Mouse (Mus musculus): ENCODE results near the gene Cd300c. TPM values are rescaled to one million over a fixed set of nuclear protein-coding genes. Genes with fewer than 3 reads are reported as not detected.

Cd300c gene
- polyA plus RNA-seq (2014; fragmentation: Illumina TruSeq; extraction: RNeasy Lipid Tissue Mini Kit (QIAGEN cat#74804)), result not detected

GRCm38 (mm10) chr11:114968752-114969207 lies at the start of gene Cd300c:
Cd300c (minus strand) TSS chr11:114969157.

GRCm38 (mm10) chr11:115016093-115016492 lies 47.1 kb upstream of the Cd300c start, which contains the start of gene Cd300ld2:
Cd300ld2 (minus strand) TSS chr11:115016193.

GRCm38 (mm10) chr11:115001474-115002040 lies 32.6 kb upstream of the Cd300c start, which contains the start of gene Cd300c2:
Cd300c2 (minus strand) TSS chr11:115001880.

GRCm38 (mm10) chr11:114989793-114990192 lies 20.8 kb upstream of the Cd300c start, which contains the start of gene Cd300ld:
Cd300ld (minus strand) TSS chr11:114989922.

GRCm38 (mm10) chr11:114934144-114934543 lies 34.8 kb downstream of the Cd300c start, which contains the start of gene Cd300lb:
Cd300lb (minus strand) TSS chr11:114934386.

Other genes starting within 250 kb of the Cd300c start
- gene Dnaic2, start 241.7 kb downstream of the Cd300c start, polyA plus RNA-seq (2014; fragmentation: Illumina TruSeq; extraction: RNeasy Lipid Tissue Mini Kit (QIAGEN cat#74804)), result 1.5 TPM
- gene Kif19a, start 203.8 kb downstream of the Cd300c start, polyA plus RNA-seq (2014; fragmentation: Illumina TruSeq; extraction: RNeasy Lipid Tissue Mini Kit (QIAGEN cat#74804)), result not detected
- not detected for gene Btbd17, start 173.2 kb downstream of the Cd300c start, polyA plus RNA-seq (2014; fragmentation: Illumina TruSeq; extraction: RNeasy Lipid Tissue Mini Kit (QIAGEN cat#74804))
- not detected for gene Gpr142, start 170.2 kb downstream of the Cd300c start, polyA plus RNA-seq (2014; fragmentation: Illumina TruSeq; extraction: RNeasy Lipid Tissue Mini Kit (QIAGEN cat#74804))
- gene Gprc5c, start 118.0 kb downstream of the Cd300c start, polyA plus RNA-seq (2014; fragmentation: Illumina TruSeq; extraction: RNeasy Lipid Tissue Mini Kit (QIAGEN cat#74804)), result 2.5 TPM
- 9.1 TPM for gene Cd300a, start 79.1 kb downstream of the Cd300c start, polyA plus RNA-seq (2014; fragmentation: Illumina TruSeq; extraction: RNeasy Lipid Tissue Mini Kit (QIAGEN cat#74804))
- 2.9 TPM for gene Cd300lb, start 34.8 kb downstream of the Cd300c start, polyA plus RNA-seq (2014; fragmentation: Illumina TruSeq; extraction: RNeasy Lipid Tissue Mini Kit (QIAGEN cat#74804))
- gene Cd300ld, start 20.8 kb upstream of the Cd300c start, polyA plus RNA-seq (2014; fragmentation: Illumina TruSeq; extraction: RNeasy Lipid Tissue Mini Kit (QIAGEN cat#74804)), result 4.2 TPM
- gene Cd300c2, start 32.7 kb upstream of the Cd300c start, polyA plus RNA-seq (2014; fragmentation: Illumina TruSeq; extraction: RNeasy Lipid Tissue Mini Kit (QIAGEN cat#74804)), result 3.0 TPM
- not detected for gene Cd300ld2, start 47.0 kb upstream of the Cd300c start, polyA plus RNA-seq (2014; fragmentation: Illumina TruSeq; extraction: RNeasy Lipid Tissue Mini Kit (QIAGEN cat#74804))
- gene Cd300ld4, start 57.9 kb upstream of the Cd300c start, polyA plus RNA-seq (2014; fragmentation: Illumina TruSeq; extraction: RNeasy Lipid Tissue Mini Kit (QIAGEN cat#74804)), result not detected
- 4.1 TPM for gene Cd300ld5, start 68.6 kb upstream of the Cd300c start, polyA plus RNA-seq (2014; fragmentation: Illumina TruSeq; extraction: RNeasy Lipid Tissue Mini Kit (QIAGEN cat#74804))
- 4.1 TPM for gene Cd300ld3, start 79.3 kb upstream of the Cd300c start, polyA plus RNA-seq (2014; fragmentation: Illumina TruSeq; extraction: RNeasy Lipid Tissue Mini Kit (QIAGEN cat#74804))
- 0.63 TPM for gene Cd300e, start 93.0 kb upstream of the Cd300c start, polyA plus RNA-seq (2014; fragmentation: Illumina TruSeq; extraction: RNeasy Lipid Tissue Mini Kit (QIAGEN cat#74804))
- 0.60 TPM for gene Rab37, start 122.3 kb upstream of the Cd300c start, polyA plus RNA-seq (2014; fragmentation: Illumina TruSeq; extraction: RNeasy Lipid Tissue Mini Kit (QIAGEN cat#74804))
- gene Cd300lf, start 164.8 kb upstream of the Cd300c start, polyA plus RNA-seq (2014; fragmentation: Illumina TruSeq; extraction: RNeasy Lipid Tissue Mini Kit (QIAGEN cat#74804)), result 0.48 TPM
- 8.0 TPM for gene Slc9a3r1, start 194.2 kb upstream of the Cd300c start, polyA plus RNA-seq (2014; fragmentation: Illumina TruSeq; extraction: RNeasy Lipid Tissue Mini Kit (QIAGEN cat#74804))
- 0.71 TPM for gene Tmem104, start 218.3 kb upstream of the Cd300c start, polyA plus RNA-seq (2014; fragmentation: Illumina TruSeq; extraction: RNeasy Lipid Tissue Mini Kit (QIAGEN cat#74804))
- 0.74 TPM for gene Nat9, start 218.7 kb upstream of the Cd300c start, polyA plus RNA-seq (2014; fragmentation: Illumina TruSeq; extraction: RNeasy Lipid Tissue Mini Kit (QIAGEN cat#74804))